Mouse (Mus musculus) heart, embryonic 14.5 days (tissue): ENCODE measurements around the gene Faap20. TPM values are rescaled to one million over a fixed set of nuclear protein-coding genes. Genes with fewer than 3 reads are reported as not detected.

ENCODE experiments used
- ATAC-seq: fragments of 200-750 bp; cut with Nextera tagmentation; 2 replicates; pipeline ENCODE4 v1.8.0; 2017; ENCODE audit warnings: low read depth, moderate TSS enrichment; ENCODE audit not compliant: insufficient number of reproducible peaks, insufficient read depth, low FRiP score
- H3K27ac ChIP-seq, 2 experiments: fragments of 200-500 bp in 1 of 2; fragments of 300-500 bp in 1 of 2; sonication (generic) in 1 of 2; replicated peaks in 1 of 2; 2 replicates each; pipeline ENCODE4 v1.5.1; 2012 to 2014; ENCODE audit warnings: low read depth in 2 of 2, low read length in 2 of 2, control low read depth in 1 of 2, mild to moderate bottlenecking in 1 of 2, mixed read lengths in 1 of 2; ENCODE audit not compliant: control insufficient read depth in 1 of 2, insufficient read depth in 1 of 2
- H3K27me3 ChIP-seq: fragments of 300-500 bp; sonication (generic); 2 replicates; pipeline ENCODE4 v1.6.1; 2014; ENCODE audit warnings: mild to moderate bottlenecking, low read length, control low read depth; ENCODE audit not compliant: control insufficient read depth, insufficient read depth
- H3K36me3 ChIP-seq: fragments of 300-500 bp; sonication (generic); 2 replicates; pipeline ENCODE4 v1.6.1; 2014; ENCODE audit warnings: mild to moderate bottlenecking, control low read depth, low read length, mixed read lengths; ENCODE audit not compliant: control insufficient read depth, insufficient read depth
- H3K4me1 ChIP-seq, 2 experiments: fragments of 200-500 bp in 1 of 2; fragments of 300-500 bp in 1 of 2; sonication (generic) in 1 of 2; 2 replicates each; pipeline ENCODE4 v1.6.1; 2012 to 2014; ENCODE audit warnings: low read length in 2 of 2, control low read depth in 1 of 2, mixed read lengths in 1 of 2; ENCODE audit not compliant: control insufficient read depth in 2 of 2, insufficient read depth in 2 of 2
- H3K4me2 ChIP-seq: fragments of 300-500 bp; sonication (generic); 2 replicates; pipeline ENCODE4 v1.6.1; 2014; ENCODE audit warnings: mild to moderate bottlenecking, low read length
- H3K4me3 ChIP-seq, 2 experiments: fragments of 200-500 bp in 1 of 2; fragments of 300-500 bp in 1 of 2; sonication (generic) in 1 of 2; 2 replicates each; pipeline ENCODE4 v1.5.1; 2012 to 2014; ENCODE audit warnings: low read length in 2 of 2, mild to moderate bottlenecking in 2 of 2, control low read depth in 1 of 2, low read depth in 1 of 2, moderate library complexity in 1 of 2; ENCODE audit not compliant: control insufficient read depth in 1 of 2, insufficient read depth in 1 of 2
- H3K9ac ChIP-seq: fragments of 300-500 bp; sonication (generic); 2 replicates; pipeline ENCODE4 v1.6.1; 2014; ENCODE audit warnings: mild to moderate bottlenecking, low read length
- H3K9me3 ChIP-seq: fragments of 300-500 bp; sonication (generic); 2 replicates; pipeline ENCODE4 v1.6.1; 2016; ENCODE audit warnings: low read length, control low read depth; ENCODE audit not compliant: control insufficient read depth
- WGBS: fragments of 180-500 bp; shearing (Covaris S2); extraction: QIAGEN DNeasy Blood & Tissue Kit; methylation state at CpG from one replicate; pipeline ENCODE4 v1.1.7; 2014; 5-methylcytosine and 5-hydroxymethylcytosine counted together
- polyA plus RNA-seq: library from polyadenylated mRNA; unstranded; fragments of >200 nt; fragmentation: Nextera tagmentation; extraction: Ambion mirVana; gene quantifications from 2 replicates; pipeline ENCODE4 v1.2.1, GENCODE M21; 2014

Faap20 gene
- polyA plus RNA-seq, 1 experiment from 2014 or later = 74.8 TPM

DNA sequence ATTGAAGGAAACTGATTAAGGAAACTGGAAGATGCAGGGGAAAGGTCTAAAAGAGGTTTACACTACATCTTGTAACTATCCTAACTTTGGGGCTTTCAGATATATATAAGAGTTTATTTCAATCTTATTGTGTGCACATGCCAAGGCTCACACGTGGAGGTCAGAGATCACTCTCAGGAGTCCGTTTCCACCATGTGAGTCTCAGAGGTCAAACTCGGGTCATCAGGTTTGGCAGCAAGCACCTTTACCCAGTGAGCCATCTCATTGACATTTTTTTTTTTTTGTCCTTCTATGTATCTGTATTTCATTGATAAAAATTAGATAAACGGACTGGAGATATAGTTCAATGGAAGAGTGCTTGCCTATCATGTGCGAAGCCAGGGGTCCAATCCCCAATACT is 21.1 kb upstream of the Faap20 start:
- Histone ChIP-seq H3K4me3 (no peak overlapping the region), H3K4me2 (no peak overlapping the region), H3K27ac (no peak overlapping the region), H3K9ac (no peak overlapping the region), H3K4me1 (peaks cover 13 to 17% of the 10 kb centered on the region in 2 experiments), H3K27me3 (no peaks in the 10 kb centered on the region), H3K36me3 (no peaks in the 10 kb centered on the region), H3K9me3 (no peaks in the 10 kb centered on the region)
- 75% methylated on average over 5 of the region's 5 CpGs for WGBS
- no peak for ATAC-seq

DNA sequence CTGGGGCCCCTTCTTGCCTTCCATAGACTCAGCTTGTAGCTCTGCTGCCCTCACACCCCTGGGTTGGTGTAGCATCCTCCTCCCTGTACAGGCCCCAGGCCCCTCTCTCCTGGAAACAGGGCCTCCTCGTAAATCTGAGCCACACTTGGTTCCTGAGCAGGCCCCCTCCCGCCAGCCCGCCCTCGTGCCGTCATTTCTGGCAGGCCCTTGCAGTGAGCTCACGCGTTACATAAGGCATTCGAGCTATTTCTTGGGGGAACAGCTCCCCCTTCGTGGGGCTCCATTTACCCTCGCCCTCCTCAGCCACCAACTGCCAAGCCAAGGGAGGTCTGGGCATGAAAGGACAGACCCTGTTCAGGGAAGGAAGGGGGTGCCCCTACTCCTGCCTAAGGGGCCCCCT is 15.7 kb upstream of the Faap20 start:
- Histone ChIP-seq H3K4me1 (peaks cover 51 to 52% of the 10 kb centered on the region in 2 experiments), H3K9me3 (no peaks in the 10 kb centered on the region), H3K27me3 (no peaks in the 10 kb centered on the region), H3K27ac (peak overlapping the region; percentile 99 to 100), H3K4me3 (no peak overlapping the region), H3K4me2 (peak overlapping the region; percentile 59), H3K9ac (peak overlapping the region; percentile 71), H3K36me3 (no peaks in the 10 kb centered on the region)
- WGBS = 2% methylated on average over 10 of the region's 10 CpGs
- peak; percentile 51 for ATAC-seq

DNA sequence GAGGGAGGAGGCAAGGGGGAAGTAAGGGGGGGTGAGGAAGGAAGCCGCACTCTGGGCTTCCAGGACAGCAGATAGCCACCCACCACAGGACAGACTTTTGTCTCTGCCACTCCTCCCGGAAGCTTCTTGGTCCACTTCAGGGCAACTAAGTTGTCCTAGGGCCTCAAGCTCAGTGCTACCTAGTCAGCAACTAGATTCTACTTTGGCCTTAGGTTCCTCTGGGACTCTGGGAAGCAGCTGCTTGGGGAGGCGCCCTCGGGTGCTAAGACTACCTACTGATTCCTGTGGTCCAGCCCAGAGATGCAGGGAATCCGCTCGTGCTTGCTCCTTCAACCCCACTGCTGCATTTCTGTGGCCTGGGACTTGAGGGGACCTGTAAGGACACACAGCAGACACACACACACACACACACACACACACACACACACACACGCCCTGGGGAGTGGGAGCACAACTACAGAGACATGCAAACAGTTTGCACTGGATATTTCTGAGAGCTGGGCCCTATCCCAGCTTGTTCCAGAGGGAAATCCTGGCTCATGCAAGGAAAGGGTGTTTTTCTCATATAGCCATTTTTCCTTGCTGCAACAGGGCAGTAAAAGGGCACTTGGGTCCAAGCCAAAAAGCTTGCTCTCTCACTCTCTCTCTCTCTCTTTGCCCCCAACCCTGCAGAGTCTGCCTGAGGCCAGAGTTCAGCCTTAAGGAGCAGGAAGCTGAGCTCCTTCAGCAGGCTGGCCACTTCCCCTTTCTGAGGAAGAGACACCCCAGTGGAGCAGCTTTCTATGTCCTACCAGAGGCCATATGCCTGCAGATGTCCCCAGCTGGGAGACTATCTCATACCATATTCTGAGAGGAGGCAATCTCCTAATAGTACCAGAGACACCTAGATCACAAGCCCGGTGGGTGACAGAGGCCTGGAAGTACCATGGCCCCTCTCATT is 15.0 kb upstream of the Faap20 start:
- peak overlapping the region; percentile 99 to 100 for H3K27ac ChIP-seq
- no peaks in the 10 kb centered on the region for H3K9me3 ChIP-seq
- peak overlapping the region; percentile 59 for H3K4me2 ChIP-seq
- peak overlapping the region; percentile 71 for H3K9ac ChIP-seq
- H3K36me3 ChIP-seq = no peaks in the 10 kb centered on the region
- 29% methylated on average over 8 of the region's 8 CpGs for WGBS
- H3K27me3 ChIP-seq = no peaks in the 10 kb centered on the region
- ATAC-seq = 0 out of 2 replicates have a peak, but pooled peaks have one; percentile 0
- peak overlapping the region; percentile 3 to 17; a peak in 2 of 4 replicates for H3K4me3 ChIP-seq
- peaks cover 51 to 52% of the 10 kb centered on the region in 2 experiments for H3K4me1 ChIP-seq

DNA sequence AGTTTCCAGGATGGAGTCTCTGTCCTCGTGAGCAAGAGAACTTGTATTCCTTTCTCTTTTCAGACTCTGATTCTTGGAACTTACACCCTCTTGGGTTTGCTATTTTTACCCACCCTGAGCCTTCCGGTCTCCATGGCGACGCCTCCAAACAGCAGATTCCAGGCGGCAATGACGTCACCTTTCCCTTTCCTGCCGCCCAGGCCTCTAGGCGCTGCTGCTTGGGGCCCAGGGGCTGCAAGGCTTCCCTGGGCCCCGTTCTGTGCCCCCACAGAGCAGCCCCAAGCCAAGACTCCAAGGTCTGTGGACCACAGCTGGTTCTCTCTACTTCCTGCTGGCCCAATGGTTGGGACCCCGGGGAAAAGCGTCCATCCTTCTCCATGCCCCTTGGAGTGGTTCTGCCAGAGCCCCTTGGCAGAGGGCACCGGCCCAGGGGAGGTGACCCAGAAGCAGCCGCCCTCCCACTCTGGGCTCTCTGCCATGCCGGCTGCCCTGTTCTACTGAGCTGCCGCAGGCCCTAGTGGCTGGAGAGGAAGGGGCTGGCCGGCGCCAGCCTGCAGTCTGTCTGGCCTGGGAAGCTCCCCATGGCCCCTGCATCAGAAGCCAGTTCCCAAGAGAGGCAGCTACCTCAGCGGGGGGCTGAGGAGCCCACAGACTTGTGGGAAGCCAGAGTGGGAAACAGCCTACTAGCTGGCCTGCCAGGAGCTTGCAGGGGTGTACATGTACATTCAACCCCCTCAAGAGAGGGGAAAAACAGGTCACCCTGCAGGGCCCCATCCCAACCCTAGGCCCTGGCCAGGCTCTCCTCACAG is 14.1 kb upstream of the Faap20 start:
- under 1% methylated on average over 18 of the region's 18 CpGs for WGBS
- peak overlapping the region; percentile 99 to 100 for H3K27ac ChIP-seq
- ATAC-seq = peak; percentile 93
- H3K36me3 ChIP-seq = no peaks in the 10 kb centered on the region
- peak overlapping the region; percentile 59 for H3K4me2 ChIP-seq
- H3K4me3 ChIP-seq = peak overlapping the region; percentile 16 to 17; a peak in 3 of 4 replicates
- H3K9ac ChIP-seq = peak overlapping the region; percentile 71
- H3K9me3 ChIP-seq = no peaks in the 10 kb centered on the region
- no peaks in the 10 kb centered on the region for H3K27me3 ChIP-seq
- H3K4me1 ChIP-seq = peaks cover 51 to 52% of the 10 kb centered on the region in 2 experiments

DNA sequence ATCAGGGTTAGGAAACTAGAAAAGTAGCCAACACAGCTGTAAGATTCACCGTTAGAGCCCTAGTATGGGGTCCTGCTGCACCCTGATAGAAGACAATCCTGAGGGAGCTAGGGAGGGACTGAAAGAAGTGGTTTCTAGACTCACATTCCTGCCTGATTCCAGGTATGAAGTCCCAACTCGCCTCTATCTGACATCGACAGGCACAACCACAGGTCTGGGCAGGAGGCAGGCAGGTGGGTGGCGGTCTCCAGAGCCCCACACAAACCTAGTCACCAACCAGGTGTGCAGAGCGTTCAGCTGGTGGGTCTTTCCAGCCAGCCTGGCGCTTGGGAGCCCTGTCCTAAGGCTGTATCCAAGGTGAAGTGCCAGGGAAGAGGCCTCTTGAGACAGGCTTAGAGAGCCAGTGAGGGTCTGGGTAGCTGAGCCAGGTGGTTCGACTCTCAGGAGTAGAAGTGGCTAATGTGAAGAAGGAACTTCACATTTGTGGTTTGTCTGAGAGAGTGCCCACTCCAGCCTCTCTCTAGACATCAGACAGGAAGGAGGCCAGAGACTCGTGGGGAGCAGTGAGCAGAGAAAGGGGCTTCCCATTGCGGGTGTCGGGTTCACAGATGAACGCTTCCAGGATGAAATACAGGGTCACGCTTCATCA is 12.7 kb upstream of the Faap20 start:
- no peaks in the 10 kb centered on the region for H3K27me3 ChIP-seq
- H3K4me1 ChIP-seq = peaks cover 48 to 53% of the 10 kb centered on the region in 2 experiments
- H3K4me2 ChIP-seq = no peak overlapping the region
- H3K9ac ChIP-seq = peak overlapping the region; percentile 71
- H3K9me3 ChIP-seq = no peaks in the 10 kb centered on the region
- no peak overlapping the region for H3K4me3 ChIP-seq
- H3K36me3 ChIP-seq = no peaks in the 10 kb centered on the region
- ATAC-seq = no peak
- H3K27ac ChIP-seq = peak overlapping the region; percentile 99 to 100
- WGBS = 82% methylated on average over 12 of the region's 12 CpGs

DNA sequence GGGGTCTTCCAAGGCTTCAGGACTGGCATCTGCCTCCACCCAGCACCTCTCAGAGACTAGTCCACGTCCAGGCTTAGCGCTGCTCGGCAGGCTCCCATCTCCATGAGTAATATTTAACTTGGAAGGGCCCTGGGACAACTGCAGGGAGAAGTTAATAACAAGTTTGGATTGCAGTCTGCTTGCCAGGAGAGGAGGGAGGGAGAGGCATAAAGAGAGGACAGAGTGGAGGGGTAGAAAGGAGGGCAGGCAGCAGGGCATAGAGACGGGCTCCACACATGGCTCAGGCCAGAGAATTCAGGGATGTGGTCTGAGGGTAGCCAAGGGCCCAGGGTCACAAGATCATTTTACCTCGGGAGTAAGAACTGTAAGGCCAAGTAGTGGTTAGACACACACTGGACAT is 11.3 kb upstream of the Faap20 start:
- Histone ChIP-seq H3K36me3 (no peaks in the 10 kb centered on the region), H3K27me3 (no peaks in the 10 kb centered on the region), H3K27ac (peak overlapping the region in 1 of 2 experiments; percentile 59; a peak in 2 of 4 replicates), H3K9ac (no peak overlapping the region), H3K4me1 (peaks cover 41 to 54% of the 10 kb centered on the region in 2 experiments), H3K9me3 (no peaks in the 10 kb centered on the region), H3K4me3 (no peak overlapping the region), H3K4me2 (no peak overlapping the region)
- WGBS = 83% methylated on average over 5 of the region's 5 CpGs
- ATAC-seq = no peak

DNA sequence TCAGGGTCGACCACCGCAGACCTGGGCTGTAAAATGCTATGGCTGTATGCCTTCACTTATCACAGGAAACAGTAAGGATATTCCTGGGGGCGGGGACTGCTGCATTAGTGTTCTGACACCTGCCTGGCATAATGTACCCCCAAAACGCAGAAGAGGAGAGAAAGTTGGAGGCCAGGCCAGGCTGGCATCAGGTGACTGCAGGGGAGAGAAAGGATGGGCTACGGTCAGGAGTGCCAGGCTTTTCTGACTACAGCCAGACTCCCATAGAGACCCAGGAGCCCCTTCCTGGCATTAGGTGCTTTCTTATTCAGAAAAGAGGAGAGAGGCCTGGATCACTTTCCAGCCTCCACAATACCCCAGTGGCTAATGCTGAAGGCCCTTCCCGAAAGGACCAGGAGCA is 10.1 kb upstream of the Faap20 start:
- H3K9me3 ChIP-seq = no peaks in the 10 kb centered on the region
- no peak overlapping the region for H3K9ac ChIP-seq
- no peak overlapping the region for H3K4me3 ChIP-seq
- H3K27ac ChIP-seq = no peak overlapping the region
- ATAC-seq = no peak
- no peak overlapping the region for H3K4me2 ChIP-seq
- no peaks in the 10 kb centered on the region for H3K36me3 ChIP-seq
- peaks cover 29 to 42% of the 10 kb centered on the region in 2 experiments for H3K4me1 ChIP-seq
- no peaks in the 10 kb centered on the region for H3K27me3 ChIP-seq
- WGBS = 57% methylated on average over 6 of the region's 6 CpGs
